Mouse (Mus musculus) forebrain, embryonic 13.5 days (tissue): Measurements from ENCODE around the gene Fbxw7. TPM values are rescaled to one million over a fixed set of nuclear protein-coding genes. Genes with fewer than 3 reads are reported as not detected.

Experiments used
- ATAC-seq: fragments of 200-750 bp; cut with Nextera tagmentation; 2 replicates; pipeline ENCODE4 v1.8.0; 2017
- H3K27ac ChIP-seq: fragments of 300-500 bp; sonication (generic); 2 replicates; pipeline ENCODE4 v1.5.1; 2015; ENCODE audit warnings: inconsistent platforms, mild to moderate bottlenecking, moderate library complexity
- H3K27me3 ChIP-seq: fragments of 300-500 bp; sonication (generic); 2 replicates; pipeline ENCODE4 v1.6.1; 2015; ENCODE audit warnings: mild to moderate bottlenecking, inconsistent platforms
- H3K36me3 ChIP-seq: fragments of 300-500 bp; sonication (generic); 2 replicates; pipeline ENCODE4 v1.6.1; 2015; ENCODE audit warnings: mild to moderate bottlenecking, inconsistent platforms; ENCODE audit not compliant: poor library complexity, severe bottlenecking
- H3K4me1 ChIP-seq: fragments of 300-500 bp; sonication (generic); 2 replicates; pipeline ENCODE4 v1.6.1; 2015; ENCODE audit warnings: inconsistent platforms
- H3K4me2 ChIP-seq: fragments of 300-500 bp; sonication (generic); 2 replicates; pipeline ENCODE4 v1.6.1; 2015; ENCODE audit warnings: inconsistent platforms, mild to moderate bottlenecking, moderate library complexity
- H3K4me3 ChIP-seq: fragments of 300-500 bp; sonication (generic); 2 replicates; pipeline ENCODE4 v1.5.1; 2015; ENCODE audit warnings: mild to moderate bottlenecking, inconsistent platforms
- H3K9ac ChIP-seq: fragments of 300-500 bp; sonication (generic); 2 replicates; pipeline ENCODE4 v1.6.1; 2015; ENCODE audit warnings: mild to moderate bottlenecking, inconsistent platforms
- H3K9me3 ChIP-seq: fragments of 300-500 bp; sonication (generic); replicated peaks from 2 replicates; pipeline ENCODE4 v1.6.1; 2016; ENCODE audit warnings: inconsistent platforms
- WGBS: fragments of 180-500 bp; shearing (Covaris S2); methylation state at CpG from one replicate; pipeline ENCODE4 v1.1.7; 2015; 5-methylcytosine and 5-hydroxymethylcytosine counted together
- polyA plus RNA-seq: library from polyadenylated mRNA; unstranded; fragments of >200 nt; fragmentation: Nextera tagmentation; extraction: Ambion mirVana; gene quantifications from 2 replicates; pipeline ENCODE4 v1.2.1, GENCODE M21; 2015

Fbxw7 gene
- polyA plus RNA-seq, 1 experiment from 2014 or later = 28.1 TPM

DNA sequence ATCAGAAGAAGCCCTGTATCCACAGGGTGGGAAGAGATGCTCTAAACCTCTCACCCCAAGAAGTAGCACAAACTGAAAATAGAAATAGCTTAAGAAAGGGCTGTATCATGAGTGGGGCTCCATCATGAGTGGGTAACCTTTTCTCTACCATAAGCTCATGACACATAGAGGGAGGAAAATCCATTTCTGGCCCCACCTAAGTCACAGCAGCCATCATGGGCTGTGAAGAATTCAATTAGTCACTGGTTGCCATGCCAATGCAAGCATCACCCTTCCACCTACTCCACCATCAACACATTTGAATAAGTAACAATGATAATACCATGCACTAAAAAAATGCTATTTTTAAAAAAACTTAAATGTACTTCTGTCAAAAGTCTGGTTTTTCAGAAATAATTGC lies 205.1 kb downstream of the Fbxw7 start:
- Histone ChIP-seq H3K27ac (no peak overlapping the region), H3K36me3 (no peaks in the 10 kb centered on the region), H3K4me3 (no peak overlapping the region), H3K4me1 (peaks cover 6% of the 10 kb centered on the region), H3K9ac (no peak overlapping the region), H3K9me3 (no peaks in the 10 kb centered on the region), H3K27me3 (no peaks in the 10 kb centered on the region), H3K4me2 (no peak overlapping the region)
- no peak for ATAC-seq

DNA sequence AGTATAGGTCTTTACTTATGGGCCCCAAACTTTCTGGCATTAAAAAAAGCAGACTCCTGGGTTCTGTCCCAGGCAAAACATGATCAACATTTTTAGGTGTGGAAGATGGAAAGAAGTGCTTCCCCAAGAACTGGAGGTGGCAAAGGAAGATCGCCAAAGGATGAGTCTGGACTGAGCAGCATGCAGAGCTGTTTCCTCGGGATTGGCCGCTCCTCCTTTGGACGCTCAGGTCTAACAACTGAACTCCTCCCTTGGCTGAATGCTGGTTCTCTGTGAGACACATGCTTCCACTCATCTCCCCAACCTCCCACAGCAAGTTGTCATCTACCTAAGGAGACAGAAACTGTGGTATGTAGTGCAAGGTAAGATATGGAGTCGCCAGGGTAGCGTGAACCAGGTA lies 206.7 kb downstream of the Fbxw7 start:
- no peaks in the 10 kb centered on the region for H3K36me3 ChIP-seq
- H3K9ac ChIP-seq = no peak overlapping the region
- H3K27me3 ChIP-seq = no peaks in the 10 kb centered on the region
- H3K4me2 ChIP-seq = no peak overlapping the region
- H3K4me1 ChIP-seq = peaks cover 11% of the 10 kb centered on the region
- WGBS = 97% methylated on average over 6 of the region's 6 CpGs
- no peak overlapping the region for H3K27ac ChIP-seq
- H3K9me3 ChIP-seq = no peaks in the 10 kb centered on the region
- H3K4me3 ChIP-seq = no peak overlapping the region
- ATAC-seq = no peak

DNA sequence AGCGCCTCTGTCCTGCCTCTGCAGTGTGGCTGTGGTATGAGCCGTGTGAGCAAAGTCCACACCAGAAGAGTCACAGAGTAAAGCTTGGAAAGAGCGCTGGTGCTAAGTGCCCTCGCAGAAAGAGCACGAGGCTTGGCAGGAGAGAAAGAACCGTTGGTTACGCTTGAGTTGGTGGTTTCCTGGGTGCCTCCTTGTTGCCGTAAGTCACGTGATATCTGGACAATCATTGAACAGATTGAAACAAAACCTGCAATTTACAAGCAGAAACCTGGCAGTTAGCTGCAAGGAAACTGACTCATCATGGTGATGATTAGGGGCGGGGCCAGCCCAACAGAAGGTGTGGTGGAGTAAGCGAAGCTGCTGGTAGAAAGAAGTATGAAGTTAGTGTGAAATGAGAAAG lies 207.7 kb downstream of the Fbxw7 start:
- no peak overlapping the region for H3K4me2 ChIP-seq
- no peak overlapping the region for H3K9ac ChIP-seq
- peaks cover 11% of the 10 kb centered on the region for H3K4me1 ChIP-seq
- H3K27ac ChIP-seq = no peak overlapping the region
- WGBS = 91% methylated on average over 11 of the region's 11 CpGs
- ATAC-seq = no peak
- H3K9me3 ChIP-seq = no peaks in the 10 kb centered on the region
- H3K36me3 ChIP-seq = no peaks in the 10 kb centered on the region
- no peaks in the 10 kb centered on the region for H3K27me3 ChIP-seq
- H3K4me3 ChIP-seq = no peak overlapping the region

DNA sequence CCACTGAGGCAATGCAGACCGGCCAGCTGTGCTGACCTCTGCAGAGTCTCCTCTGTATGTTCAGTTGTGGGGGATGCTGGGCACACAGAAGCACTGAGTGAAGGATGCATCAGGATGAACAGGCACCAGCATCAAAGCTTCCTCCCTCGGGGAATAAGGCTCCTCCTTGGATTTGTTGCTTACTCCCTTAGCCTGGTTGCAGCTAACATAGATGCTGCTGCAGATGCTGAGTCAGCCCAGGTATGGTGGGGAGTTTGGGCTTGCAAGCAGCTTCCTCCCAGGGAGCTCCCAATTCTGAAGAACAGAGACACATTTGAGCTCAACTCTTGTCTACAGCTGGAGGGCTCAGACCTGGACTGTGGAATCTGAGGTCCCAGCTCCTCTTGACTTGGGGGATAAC lies 209.2 kb downstream of the Fbxw7 start:
- 77% methylated on average over 2 of the region's 2 CpGs for WGBS
- Histone ChIP-seq H3K4me2 (no peak overlapping the region), H3K4me1 (peaks cover 11% of the 10 kb centered on the region), H3K27ac (no peak overlapping the region), H3K27me3 (no peaks in the 10 kb centered on the region), H3K9me3 (no peaks in the 10 kb centered on the region), H3K4me3 (no peak overlapping the region), H3K36me3 (no peaks in the 10 kb centered on the region), H3K9ac (no peak overlapping the region)
- ATAC-seq = no peak

DNA sequence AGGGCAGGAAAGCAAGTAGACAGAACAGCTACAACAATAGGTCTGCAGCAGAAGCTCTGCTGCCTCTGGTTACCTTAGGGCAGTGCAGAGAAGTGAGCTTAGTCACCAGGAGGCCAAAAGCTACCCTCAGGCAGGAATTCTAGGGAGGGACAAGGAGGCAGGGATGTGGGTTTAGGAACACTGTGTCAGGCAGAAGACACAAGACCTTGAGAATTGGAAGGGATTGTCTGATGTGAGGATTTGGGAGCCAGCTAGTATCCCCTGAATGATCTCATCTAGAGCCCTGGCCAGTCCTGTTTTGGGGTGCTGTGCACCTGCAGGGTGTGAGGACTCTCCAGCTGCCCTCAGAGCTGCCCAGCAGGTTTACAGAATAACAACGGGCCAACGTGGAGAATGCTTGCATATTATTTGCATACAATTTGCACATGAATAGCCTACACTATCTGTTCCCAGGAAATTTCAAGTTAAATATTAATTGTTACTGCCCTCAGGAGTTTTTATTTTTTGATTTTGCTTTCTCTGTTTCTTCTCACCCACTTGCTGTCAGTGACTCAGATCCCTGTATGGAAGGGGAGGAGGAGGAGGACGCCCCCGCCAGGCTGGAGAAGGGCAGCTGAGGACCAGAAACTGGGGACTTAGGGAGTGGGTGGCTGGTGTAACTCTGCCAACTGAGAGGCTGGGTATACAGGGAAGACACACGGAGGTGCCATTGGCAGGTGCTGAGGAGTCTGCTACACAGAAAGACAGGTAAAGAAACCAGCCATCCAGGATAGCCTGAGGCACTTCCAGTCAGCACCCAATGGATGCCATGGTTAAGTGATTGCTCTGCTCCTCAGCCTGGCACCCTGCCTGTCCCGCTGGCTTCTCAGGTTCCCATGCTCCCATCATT lies 210.0 kb downstream of the Fbxw7 start:
- no peaks in the 10 kb centered on the region for H3K27me3 ChIP-seq
- H3K4me1 ChIP-seq = peaks cover 11% of the 10 kb centered on the region
- no peaks in the 10 kb centered on the region for H3K36me3 ChIP-seq
- H3K4me2 ChIP-seq = no peak overlapping the region
- H3K9ac ChIP-seq = no peak overlapping the region
- no peak overlapping the region; the same call in 1 of the 2 replicates for H3K27ac ChIP-seq
- no peaks in the 10 kb centered on the region for H3K9me3 ChIP-seq
- peak; percentile 53; the same call in 1 of the 2 replicates for ATAC-seq
- H3K4me3 ChIP-seq = no peak overlapping the region
- WGBS = 33% methylated on average over 6 of the region's 6 CpGs

Other genes starting within 250 kb of the Fbxw7 start
- 26.1 and 28.7 TPM in 2 replicates for gene Arfip1, start 232.6 kb upstream of the Fbxw7 start, polyA plus RNA-seq
- not detected in 2 replicates for gene Tigd4, start 221.7 kb upstream of the Fbxw7 start, polyA plus RNA-seq
- gene Tmem154, start 149.1 kb upstream of the Fbxw7 start, polyA plus RNA-seq = 0.31 TPM in 2 replicates